Mouse (Mus musculus): ENCODE measurements around the gene Tmem179. TPM values are rescaled to one million over a fixed set of nuclear protein-coding genes. Genes with fewer than 3 reads are reported as not detected.

The Tmem179 gene
- total RNA-seq, 2 experiments from 2014 or later = 83.6 to 91.1 TPM

GRCm38 (mm10) chr12:112465928-112466327 is 50.6 kb downstream of the Tmem179 start:
- DNase-seq = no peak
- intact Hi-C loops (cut with DNase I) = no loop called here

- intact Hi-C loops (cut with DNase I) = no loop called here
- DNase-seq = no peak
These were observed 52.0 kb downstream of the Tmem179 start for GRCm38 (mm10) chr12:112464516-112464915.

GRCm38 (mm10) chr12:112463750-112464444 is 52.6 kb downstream of the Tmem179 start:
- intact Hi-C loops (cut with DNase I) = no loop called here
- no peak for DNase-seq

GRCm38 (mm10) chr12:112463209-112463608 is 53.3 kb downstream of the Tmem179 start:
- intact Hi-C loops (cut with DNase I) = no loop called here
- no peak for DNase-seq

DNA sequence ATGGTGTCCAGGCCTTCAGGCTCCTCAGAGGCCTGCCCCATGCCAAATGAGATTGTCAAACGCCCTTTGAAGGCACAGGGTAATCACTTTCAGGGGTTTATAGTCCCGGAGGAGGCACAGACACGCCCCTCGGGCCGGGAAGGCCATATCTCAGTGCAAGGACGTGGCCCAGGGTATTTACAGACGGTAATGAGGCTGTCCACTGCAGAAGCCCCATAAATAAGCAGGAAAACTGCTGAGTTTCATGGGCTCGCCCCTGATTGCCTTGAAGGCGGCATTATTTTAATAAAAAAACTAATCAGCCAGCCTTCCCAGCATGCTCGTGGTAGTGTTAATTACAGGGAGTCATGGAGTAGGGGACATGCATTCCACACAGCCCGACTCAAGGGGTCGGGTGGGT is 54.1 kb downstream of the Tmem179 start:
- no peak for DNase-seq
- intact Hi-C loops (cut with DNase I) = no loop called here

DNA sequence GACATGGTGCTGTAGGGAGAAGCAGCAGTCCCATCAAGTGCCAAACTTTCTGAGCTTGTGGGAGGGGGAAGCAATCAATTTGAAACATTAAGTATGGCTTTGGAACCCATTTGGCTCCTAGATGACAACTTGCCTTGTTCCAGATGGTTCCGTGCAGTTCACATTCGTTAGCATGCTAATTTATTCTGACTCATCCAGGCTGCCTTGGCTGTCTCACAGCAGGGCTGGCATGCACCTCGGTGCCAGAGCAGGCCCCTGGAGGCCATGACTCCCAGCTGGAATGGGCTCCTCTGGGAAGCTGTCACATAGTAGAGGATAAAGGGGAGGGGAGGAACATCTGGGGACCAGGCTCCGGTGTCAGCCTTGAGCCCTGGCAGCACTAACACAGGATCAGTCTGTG is 58.7 kb downstream of the Tmem179 start:
- peak; percentile 81 for DNase-seq
- intact Hi-C loops (cut with DNase I) = no loop called here

DNA sequence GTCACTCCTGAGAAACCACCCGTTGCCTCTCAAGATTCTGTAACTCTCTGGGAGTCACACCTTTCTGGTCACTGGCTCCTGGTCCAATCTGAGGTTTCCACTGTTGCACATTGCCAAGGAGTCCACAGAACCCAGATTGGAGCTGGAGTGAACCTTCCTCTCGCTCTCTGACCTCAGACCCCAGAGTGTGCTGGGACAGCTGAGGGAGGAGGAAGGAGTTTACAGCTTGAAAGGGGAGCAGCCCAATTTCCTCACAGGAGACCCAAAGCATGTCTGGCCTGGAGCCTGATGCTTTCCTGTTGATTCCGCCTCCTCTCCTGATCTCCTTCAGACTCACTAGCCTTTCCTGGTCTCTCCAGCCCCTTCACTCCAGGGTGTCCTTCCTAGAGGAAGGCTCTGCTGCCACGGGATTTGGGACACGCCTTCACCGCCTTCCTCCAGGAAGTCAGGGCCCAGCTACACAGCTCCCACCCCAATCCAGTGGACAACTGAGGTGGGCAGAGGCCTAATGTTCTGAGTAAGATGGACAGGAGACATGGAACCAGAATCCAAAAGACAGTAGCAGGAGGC is 60.3 kb downstream of the Tmem179 start:
- intact Hi-C loops (cut with DNase I) = no loop called here
- no peak for DNase-seq

DNA sequence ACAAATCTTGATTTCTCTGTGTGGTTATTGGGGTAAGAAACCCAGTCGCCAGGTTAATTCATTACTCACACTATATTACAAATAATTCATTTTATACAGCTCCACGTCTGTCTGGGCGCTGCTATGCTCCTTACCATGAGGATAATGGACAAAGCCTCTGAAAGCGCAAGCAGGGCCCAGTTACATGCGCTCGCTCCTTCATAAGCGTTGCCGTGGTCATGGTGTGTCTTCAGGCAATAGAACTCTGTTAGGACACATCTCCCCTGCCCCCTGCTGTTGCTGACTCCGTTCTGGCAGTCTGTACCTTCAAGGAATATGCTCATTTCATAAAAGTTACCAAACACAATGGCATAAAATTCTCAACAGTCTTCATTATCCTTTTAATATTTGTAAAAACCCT is 64.7 kb downstream of the Tmem179 start:
- no peak for DNase-seq
- intact Hi-C loops (cut with DNase I) = no loop called here

- no peak for DNase-seq
- intact Hi-C loops (cut with DNase I) = no loop called here
These were observed 65.2 kb downstream of the Tmem179 start for GRCm38 (mm10) chr12:112451381-112451780.

- intact Hi-C loops (cut with DNase I) = no loop called here
- peak; percentile 75 for DNase-seq
These were observed 65.7 kb downstream of the Tmem179 start for GRCm38 (mm10) chr12:112450883-112451282.

Other genes with a start within 250 kb of the Tmem179 start
- gene A530016L24Rik, start 27.3 kb downstream of the Tmem179 start, total RNA-seq (2021) = under 1 TPM; 0.74 to 0.95 TPM
- 10 to 100 TPM; 24.7 to 26.7 TPM for gene Inf2, start 72.0 kb upstream of the Tmem179 start, total RNA-seq (2021)
- gene Adssl1, start 103.3 kb upstream of the Tmem179 start, total RNA-seq (2021) = 1 to 10 TPM; 1.5 to 1.7 TPM
- 10 to 100 TPM; 25.3 to 25.9 TPM for gene Siva1, start 127.9 kb upstream of the Tmem179 start, total RNA-seq (2021)
- 100 to 1,000 TPM; 279 to 286 TPM for gene Akt1, start 158.1 kb upstream of the Tmem179 start, total RNA-seq (2021)
- 1 to 10 TPM in 1 of 2 experiments, under 1 TPM in 1; 0.62 to 1.9 TPM for gene Zbtb42, start 162.1 kb upstream of the Tmem179 start, total RNA-seq (2021)
- 100 to 1,000 TPM; 183 to 185 TPM for gene Cep170b, start 203.7 kb upstream of the Tmem179 start, total RNA-seq (2021)
- 1 to 10 TPM; 6.2 to 6.6 TPM for gene Pld4, start 243.9 kb upstream of the Tmem179 start, total RNA-seq (2021)

Data from left cerebral cortex, postnatal 4 days (tissue).